Comparison of ENCODE assay signal across 22 mouse cellular contexts in the genomic region with DNA sequence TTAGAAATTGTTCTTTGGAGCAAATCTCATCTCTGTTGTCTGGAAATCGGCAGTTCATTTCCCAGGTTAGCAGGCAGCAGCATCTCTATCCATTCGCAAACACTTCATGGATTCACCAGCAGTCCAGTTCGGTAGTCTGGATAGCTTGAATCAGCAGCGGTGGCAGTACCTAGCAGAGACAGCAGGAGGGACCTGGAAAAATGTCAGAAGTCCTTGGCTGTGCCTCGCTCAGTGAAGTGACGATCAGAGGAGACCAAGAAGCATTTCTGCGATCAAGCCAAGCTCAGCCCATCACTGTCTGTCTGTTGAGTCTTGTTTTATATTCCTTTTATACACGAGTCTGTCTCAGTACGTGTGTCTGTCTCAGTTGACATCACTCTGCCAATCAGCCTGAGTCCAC.
"Had no signal": no experiment of that assay in that cellular context is flagged by ENCODE, and none has a peak within 500 bp of the region (broad histone marks: within the 10 kb centered on the region; RNA-seq: fewer than 3 reads in every experiment).

No protein-coding gene starts in this region.

- H3K27ac ChIP-seq: embryonic facial prominence, embryonic 10.5 days; embryonic facial prominence, embryonic 12.5 days; embryonic facial prominence, embryonic 13.5 days; embryonic facial prominence, embryonic 15.5 days; forebrain, embryonic 10.5 days; forebrain, embryonic 12.5 days; forebrain, embryonic 13.5 days; forebrain, embryonic 15.5 days; gastrocnemius, adult 2 months; heart, adult 2 months; heart, embryonic 10.5 days had no signal

- DNase-seq: cerebellum, adult 2 months; cerebellum, adult 8-10 months; cerebellum, adult 9-10 months; cerebellum, adult 9-11 months; embryo, embryonic 11 days; forebrain, postnatal 0 days; gastrocnemius, adult 2 months; gastrocnemius, postnatal 10 days; gastrocnemius, postnatal 14 days; gastrocnemius, postnatal 25 days; heart, adult 18-20 months; heart, adult 2 months had no signal

- H3K4me3 ChIP-seq: embryonic facial prominence, embryonic 10.5 days; embryonic facial prominence, embryonic 12.5 days; embryonic facial prominence, embryonic 13.5 days; embryonic facial prominence, embryonic 15.5 days; erythroblast, embryonic 14.5 days; forebrain, embryonic 10.5 days; forebrain, embryonic 12.5 days; forebrain, embryonic 13.5 days; forebrain, embryonic 15.5 days; gastrocnemius, adult 2 months; heart, adult 2 months; heart, embryonic 10.5 days had no signal
